Mouse (Mus musculus) megakaryocyte, adult 5-6 weeks (primary cell): ENCODE data around the gene Marcksl1. TPM values are rescaled to one million over a fixed set of nuclear protein-coding genes. Genes with fewer than 3 reads are reported as not detected.

ENCODE experiments used
- ATAC-seq: 2 replicates; pipeline ENCODE4 v1.8.0; 2016; ENCODE audit warnings: mild to moderate bottlenecking, inconsistent platforms; ENCODE audit not compliant: poor library complexity, severe bottlenecking
- total RNA-seq, 2 experiments: library from RNA; stranded (forward) in 1 of 2; stranded (reverse) in 1 of 2; fragments of 153-499, 151-499 nt in 1 of 2; fragments of 221-1000, 200-1000 nt in 1 of 2; gene quantifications; 2 replicates each; pipeline versions ENCODE4 v1.2.3 to v1.2.4; 2015 to 2017

Marcksl1 gene
- 28.5 and 32.6 TPM in 2 replicates for total RNA-seq (2015)
- total RNA-seq (2017), result 25.4 and 29.3 TPM in 2 replicates

DNA sequence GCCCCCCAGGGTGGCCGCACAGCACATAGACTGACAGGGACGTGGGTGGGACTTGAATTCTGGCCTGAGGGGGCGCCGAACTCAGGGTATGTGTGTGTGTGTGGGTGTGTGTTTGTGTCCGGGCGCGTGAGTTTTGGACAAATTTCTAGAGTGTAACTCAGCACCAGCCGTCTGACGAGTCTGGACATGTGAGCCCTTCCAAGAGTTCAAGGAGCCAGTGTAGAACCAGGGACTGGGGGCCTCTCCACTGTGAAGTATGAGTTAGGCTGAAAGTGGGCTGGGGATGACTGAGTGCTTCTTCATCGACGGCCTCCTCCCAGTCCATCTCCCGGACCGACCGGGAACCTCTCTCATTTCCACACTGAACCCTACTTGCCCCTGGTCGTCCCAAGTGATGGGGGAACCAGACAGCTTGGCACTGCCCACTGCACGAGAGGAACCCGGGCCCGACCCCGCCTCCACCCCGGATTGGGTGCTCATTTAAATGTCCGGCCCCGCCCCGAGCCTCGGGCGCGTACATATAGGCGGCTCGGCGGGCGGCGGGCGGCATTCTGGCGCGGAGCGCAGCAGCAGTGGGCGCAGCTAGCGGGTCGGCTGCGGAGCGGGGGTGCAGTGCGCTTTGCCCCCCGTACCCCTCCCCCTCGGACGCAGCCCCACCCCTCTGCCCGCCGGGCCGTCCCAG lies at the start of gene Marcksl1:
Gene Marcksl1, plus strand, starts transcription at position 496 of the 682 bp plus-strand sequence.
- ATAC-seq, result peak; percentile 81

DNA sequence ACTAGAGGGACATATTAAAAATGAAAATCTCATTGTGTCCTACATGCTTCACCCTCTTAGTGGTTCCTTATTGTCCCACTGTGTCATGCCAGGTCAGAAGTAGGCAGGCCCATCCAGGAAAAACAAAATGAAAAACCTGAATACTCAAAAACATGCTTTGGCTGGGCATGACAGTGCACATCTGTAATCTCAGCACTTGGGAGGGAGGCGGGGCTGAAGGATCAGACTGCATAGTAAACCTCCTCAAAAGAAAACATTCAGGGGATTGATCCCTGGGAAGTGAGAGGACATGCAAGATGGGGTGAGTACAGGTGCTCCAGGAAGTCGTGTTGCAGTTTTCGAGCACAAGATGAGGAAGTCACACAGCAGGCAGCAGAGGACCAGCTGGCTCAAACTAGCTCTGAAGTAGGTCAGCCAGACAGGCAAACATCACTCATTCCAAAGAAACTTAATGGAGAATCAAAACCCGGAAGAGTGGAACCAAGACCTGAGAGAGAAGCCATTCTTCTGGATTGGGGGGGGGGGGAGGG lies 49.0 kb upstream of the Marcksl1 start:
- no peak for ATAC-seq

DNA sequence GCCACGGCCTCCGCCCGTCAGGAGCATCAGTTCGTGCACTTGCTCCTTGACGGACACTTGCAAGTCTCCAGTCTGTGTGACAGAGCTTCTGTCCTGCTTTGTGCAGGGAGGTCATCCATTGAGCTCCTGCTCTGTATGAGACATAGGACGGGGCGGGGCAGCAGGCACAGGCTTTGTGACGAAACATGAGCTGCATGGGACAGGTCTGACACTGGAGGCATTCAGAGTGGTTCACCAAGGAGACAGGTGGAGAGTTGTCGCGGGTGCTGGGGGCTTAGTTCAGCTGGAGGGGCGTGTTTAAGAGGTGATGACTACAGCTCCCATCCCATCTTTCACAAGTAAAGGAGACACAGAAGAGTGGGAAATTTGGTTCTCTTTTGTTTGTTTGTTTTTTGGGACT lies 37.3 kb upstream of the Marcksl1 start:
- no peak for ATAC-seq

DNA sequence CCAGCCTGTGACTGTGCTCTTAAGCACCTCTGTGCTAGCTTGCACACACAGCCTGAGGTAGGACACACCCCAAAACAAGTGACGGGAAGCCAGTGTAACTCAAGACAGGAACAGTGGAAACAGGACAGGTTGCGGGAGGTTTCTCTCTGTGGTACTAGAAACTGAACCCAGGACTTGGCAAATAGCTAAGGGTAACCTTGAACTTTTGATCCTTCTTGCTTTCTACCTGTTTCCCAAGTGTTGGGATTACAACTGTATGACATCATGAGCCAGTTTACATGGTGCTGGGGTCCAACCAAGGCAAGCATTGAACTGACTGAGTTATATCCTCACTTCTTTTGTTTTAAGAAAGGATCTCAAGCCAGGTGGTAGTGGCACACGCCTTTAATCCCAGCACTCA lies 33.5 kb upstream of the Marcksl1 start:
- no peak for ATAC-seq

DNA sequence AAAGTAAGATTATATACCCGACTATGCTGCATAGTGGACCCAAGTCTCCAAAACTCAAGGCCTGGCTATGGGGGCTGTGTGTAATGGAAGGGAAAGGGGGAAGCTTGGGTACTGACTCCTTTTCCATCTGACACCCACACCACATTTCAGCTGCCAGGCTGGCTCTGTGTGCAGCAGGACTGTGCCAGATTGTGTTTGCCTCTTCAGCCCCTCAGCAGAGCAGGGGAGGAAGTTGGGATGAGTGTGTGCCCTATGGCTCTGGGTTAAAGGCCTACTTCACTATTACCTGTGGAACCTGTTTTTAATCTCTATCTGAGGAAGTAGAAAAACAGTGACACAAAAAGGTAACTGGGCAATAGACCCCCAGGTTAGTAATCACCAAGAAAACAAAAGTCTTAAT lies 32.3 kb upstream of the Marcksl1 start:
- ATAC-seq, result no peak

DNA sequence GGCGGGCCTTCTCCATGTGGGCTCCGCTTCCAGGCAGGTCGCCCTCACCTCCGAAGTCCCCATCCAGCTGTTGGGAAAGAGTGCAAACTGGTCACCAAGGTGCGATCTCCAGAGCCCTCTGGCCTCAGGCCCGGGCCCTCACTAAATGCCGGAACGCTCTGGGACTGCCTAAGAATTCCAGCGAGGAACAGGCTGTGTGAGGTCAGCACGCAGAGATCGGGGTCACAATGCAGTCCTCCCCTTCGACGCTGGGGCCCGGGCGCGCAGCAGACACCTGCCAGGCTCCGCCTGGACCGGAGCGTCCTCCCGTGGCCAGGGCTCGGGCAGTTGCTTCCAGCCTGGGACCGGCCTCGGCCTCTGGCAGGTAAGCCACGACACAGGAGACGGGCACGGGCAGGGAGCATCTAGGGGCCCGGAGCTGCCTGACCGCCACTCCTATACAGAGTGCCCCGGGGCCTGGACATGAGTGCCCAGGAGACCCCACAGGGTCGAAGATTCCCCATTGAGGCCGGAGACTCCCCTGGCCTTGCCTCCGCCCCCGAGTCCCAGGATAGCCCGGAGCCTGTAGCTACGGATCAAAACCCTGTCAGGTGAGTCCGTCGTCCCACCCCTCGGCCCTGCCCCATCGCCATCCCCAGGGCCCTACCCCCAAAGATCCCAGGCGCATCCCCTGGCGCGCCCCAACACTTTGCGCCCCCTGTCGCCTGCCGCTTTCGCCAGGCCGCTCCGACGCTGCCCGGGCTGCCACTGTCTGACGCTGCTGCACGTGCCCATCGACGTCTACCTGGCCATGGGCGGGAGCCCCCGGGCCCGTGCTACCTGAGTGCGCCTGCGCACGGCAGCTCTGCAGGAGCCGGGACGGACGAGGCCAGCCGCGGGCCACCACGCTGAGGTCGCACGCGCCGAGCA lies 22.2 kb upstream of the Marcksl1 start, which contains the start of the genes Tssk3 and Fam229a:
Gene Tssk3, minus strand, starts transcription at position 51 of the 909 bp plus-strand sequence.
Gene Fam229a, plus strand, starts transcription at position 219 of the 909 bp plus-strand sequence.
- ATAC-seq, result no peak

DNA sequence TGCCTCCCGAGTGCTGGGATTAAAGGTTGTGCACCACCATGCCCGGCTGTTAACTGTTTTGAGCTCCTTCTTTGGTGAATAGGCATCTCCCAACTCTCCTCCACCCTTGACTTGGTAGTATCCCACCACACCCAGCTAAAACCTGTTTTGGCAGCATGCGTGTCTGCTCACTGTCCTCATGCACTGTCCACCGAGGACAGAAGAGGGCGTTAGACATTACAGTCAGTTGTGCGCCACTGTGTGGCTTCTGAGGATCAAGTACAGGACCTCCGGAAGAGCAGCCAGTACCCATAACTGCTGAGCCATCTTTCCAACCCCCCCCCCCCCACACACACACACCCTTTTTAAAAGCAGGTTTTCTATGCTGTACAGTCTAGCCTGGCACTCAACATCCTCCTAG lies 18.7 kb upstream of the Marcksl1 start:
- no peak for ATAC-seq

DNA sequence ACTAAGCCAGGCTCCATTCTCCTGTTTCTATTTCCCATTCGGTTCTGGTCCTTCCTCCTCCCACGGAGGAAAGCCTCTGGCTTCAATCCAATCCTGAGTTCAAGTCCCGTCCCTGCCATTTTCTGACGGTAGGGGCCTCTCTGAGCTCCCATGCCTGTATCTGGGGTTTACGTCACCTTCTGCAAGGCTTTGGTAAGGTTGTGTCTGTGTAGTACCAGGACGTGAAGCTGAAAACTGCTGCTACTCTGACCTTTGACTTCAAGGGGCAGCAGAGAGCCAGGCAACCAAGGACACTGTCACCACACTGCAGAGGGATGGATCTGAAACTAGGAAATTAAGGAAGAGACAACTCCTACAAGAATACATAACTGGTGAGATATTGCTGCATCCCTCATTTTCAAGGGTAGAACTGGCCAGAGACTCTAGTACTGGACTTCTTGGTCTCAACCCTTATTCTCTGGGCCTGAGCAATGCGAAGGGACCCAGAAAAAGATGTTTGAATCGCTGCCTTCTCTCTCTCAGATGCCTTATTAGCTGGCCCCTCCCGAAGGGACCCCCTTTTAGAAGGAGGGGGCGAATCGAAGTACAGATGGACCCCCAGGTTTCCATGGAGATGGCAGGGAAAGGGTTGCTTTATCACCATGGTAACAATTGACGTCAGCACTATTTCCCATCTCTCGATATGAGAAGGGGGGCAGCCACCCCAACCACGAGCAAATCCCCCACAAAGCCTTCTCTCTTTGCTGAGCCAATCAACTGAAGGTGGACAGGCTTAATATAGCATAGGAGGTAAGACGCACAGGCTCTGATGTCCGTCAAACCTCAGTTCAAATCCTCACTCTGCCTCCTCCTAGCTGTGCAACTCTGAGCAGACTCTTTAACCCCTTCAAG lies 17.5 kb upstream of the Marcksl1 start:
- peak; percentile 53 for ATAC-seq

DNA sequence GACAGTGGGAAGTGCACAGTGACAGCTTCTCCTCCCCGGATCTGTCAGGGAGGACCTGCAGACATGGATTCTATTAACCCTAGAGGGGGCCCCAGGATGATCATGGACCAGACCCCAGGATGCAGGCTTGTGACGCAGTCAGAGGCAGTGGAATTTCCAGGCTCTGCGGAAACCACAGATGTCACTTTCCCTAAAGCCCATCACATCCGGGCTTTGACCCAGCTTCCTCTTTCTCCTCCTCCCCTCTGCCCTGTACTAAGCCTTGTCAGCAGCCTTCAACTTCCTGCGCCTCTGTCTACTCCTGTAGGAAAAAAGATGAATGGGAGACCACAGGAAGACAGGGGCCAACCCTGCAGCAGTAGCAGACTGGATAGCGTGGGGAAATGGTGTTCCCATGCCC lies 16.8 kb upstream of the Marcksl1 start:
- peak; percentile 61 for ATAC-seq

DNA sequence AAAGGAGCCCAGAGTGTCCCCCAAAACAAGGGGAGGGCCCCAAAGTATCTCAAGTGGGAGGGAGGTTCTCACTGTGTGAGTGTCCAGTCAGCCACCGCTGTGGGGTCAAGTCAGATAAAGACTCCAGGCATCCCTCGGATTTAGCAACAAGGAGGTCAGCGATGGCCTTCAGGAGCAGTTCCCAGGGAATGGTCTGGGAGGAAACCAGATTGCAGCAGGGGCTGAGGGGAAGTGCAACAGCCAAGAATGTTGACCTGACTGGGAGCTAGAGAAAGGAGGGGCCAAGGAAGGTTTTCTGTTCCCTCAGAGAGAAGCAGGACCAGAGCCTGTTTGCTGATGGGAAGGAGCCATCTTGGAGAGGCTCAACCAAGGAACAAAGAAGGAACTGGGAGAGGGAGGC lies 14.4 kb upstream of the Marcksl1 start:
- ATAC-seq, result no peak

DNA sequence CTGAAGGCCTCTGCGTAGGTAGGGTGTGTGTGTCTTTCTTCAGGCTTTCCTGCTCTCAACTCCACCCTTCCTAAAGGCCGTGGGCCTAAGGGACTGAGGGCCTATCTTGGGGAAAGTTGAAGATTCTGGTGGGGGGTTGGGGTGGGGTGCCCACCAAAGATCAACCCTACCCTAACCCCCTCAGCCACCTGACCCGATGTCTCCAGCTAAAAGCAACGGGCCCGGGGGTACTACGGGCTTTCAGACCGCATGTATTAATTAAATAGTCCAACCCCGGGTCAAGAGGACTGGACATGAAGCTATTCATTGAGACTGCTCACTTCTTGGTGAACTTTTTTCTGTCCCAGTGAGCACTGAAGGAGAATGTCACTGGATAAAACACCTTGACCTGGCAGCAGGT lies 13.4 kb upstream of the Marcksl1 start:
- ATAC-seq, result no peak

DNA sequence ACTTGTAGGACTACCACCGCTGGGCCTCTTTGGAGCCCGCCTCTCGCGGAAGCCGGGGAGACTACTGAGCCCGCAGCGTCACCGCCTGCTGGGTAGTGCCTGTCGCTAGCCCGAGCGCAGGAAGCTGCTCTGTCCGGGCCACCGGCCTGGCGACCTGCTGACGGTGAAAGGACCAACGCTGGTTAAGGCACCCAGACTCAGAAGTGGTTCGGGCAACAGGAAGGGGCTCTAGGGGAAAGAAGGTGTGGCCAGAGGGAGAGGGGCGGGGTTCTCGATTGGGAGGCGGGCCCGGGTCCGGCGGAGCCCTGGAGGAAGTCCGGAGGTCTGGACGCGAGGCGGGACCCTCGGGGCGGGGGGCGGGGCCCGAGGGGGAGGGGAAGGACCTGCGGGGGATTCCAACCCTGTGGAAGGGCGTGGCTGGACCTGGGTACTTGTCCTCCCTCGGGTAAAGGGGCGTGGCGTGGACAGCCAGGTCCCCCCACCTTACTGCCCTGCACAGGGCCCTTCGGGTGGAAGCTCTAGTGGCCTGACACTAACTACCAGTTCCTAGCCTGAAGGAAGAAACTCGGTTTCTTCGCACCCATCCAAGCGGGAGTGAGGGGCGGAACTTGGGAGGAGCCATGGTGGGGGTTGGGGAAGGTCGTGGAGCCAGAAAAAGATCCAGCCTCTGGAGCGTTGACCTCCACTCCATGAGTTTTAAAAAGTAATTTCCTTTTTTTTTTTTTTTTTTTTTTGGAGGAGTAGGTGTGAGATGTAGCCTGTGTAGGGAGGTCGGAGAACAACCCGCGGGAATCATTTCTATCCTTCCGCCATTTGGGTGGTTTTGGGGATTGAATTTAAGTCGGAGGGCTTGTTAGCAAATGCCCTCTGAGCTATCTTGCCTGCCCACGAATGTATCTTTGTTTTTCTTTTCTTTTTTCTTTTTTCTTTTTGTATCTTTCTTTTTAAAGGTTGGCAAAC lies 12.5 kb upstream of the Marcksl1 start:
- peak; percentile 72 for ATAC-seq

DNA sequence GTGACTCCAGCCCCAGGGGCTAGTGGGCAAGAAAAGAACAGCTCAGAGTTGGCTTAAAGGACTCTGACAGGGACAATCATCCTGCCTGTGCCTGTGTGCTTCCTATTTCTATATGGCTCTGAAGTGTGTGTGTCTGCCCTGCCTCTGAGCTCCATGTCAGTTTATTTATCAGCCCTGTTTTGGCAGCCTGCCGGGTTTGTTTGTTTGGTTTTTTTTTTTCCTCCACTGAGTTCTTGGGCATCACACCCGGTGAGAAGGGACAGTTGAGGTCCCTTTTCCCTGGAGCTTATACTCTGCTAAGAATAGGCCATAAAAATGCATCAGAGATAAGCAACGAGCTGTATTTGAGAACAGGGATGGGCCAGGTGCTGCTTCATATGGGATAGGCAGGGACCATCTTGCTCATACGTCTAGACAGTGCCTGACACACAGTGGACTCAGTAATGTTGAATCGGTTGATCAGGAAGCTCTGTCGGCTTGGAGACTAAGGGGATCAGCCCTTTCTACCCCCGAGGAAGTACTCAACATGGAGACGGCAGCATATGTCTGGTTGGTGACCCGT lies 11.0 kb upstream of the Marcksl1 start:
- no peak for ATAC-seq

DNA sequence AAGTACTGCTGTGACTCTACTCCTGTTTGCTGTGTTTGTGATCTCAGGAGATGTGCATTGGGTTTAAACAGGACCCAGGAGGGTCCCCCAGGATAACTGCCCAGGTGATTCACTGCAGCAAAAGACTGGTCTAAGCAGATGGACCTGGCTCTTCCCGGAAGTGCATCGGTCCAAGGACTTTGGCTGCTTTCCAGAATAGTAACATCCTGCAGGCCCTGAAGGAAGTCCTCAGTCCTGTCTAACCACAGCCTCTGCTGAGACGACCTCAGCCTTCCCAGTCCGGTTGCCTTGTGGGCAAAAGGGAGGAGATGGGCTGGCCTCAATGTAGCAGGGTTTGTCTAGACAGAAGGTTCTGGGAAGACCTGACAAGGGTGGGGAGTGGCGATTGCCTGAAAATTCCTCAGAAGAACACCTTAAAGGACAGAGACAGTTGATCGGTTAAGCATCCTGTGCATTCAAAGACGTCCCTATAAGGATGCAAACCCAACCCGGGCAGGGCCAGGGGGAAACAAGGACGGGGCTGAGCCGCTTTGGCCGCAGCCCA lies 10.4 kb upstream of the Marcksl1 start:
- ATAC-seq, result no peak

DNA sequence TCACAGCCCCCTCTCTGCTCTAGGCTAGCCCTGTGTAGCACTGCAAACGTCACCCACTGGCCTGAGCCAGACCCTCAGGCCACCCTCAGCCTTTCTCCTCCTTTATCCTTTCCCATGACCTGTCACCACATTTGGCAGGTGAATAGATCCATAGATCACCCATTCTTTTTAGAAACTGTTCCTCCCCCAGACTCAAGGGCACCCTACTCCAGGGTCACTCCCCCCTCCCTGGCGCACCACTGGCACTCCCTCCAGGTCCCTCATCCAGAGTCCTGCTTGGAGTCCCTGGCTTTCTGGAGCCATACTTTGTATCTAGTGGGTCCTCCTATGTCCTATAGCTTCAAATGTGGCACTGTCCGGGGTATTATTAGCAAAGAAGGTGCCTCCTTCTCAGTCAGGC lies 7.9 kb upstream of the Marcksl1 start:
- no peak for ATAC-seq

DNA sequence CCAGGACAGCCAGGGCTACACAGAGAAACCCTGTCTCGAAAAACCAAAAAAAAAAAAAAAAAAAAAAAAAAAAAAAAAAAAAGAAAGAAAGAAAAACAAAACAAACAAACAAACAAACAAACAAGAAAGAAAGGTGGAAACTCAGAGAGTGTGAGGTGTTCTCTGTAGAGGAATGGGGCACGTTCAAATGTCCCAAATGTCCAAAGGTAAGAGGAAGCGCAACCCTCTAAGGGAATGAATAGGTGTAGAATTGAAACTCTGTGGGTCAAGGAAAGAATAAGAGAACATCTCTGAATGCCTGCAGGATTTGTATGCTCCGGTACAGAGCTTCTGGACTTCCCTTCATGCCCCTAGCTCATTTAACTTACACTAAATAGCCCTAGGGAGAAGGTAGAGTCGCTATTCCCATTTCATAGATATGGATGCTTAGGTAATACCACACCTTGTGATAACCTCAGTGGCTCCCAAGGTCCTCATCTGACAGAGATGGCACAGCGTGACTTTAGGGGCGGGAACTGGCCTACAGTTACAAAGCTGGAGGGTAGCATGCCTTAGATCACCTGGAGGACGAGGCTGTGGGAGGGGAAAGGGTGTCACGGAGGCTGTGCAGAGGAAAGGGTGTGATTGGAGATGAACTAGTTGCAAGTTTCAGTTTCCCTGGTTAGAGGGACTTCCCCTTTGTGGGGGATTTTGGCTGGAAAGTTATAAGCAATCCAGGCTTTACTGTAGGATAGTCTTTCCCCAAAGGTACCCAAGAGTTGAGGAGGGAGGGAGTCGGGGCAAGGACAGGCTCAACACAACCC lies 5.7 kb upstream of the Marcksl1 start:
- ATAC-seq, result peak; percentile 47

DNA sequence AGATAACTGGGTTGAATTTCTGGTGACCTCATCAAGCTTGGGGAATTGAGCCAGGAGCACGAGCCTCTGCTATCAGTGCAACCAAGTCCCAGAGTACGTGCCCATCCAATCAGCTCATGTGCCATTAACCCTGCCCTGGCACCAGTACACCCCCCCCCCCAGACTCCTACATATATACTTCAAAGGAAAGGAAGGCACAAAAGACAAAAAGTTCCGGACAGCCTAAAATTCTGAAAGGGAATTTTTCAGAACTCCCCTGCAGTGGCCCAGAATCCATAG lies 5.2 kb upstream of the Marcksl1 start:
- no peak for ATAC-seq

DNA sequence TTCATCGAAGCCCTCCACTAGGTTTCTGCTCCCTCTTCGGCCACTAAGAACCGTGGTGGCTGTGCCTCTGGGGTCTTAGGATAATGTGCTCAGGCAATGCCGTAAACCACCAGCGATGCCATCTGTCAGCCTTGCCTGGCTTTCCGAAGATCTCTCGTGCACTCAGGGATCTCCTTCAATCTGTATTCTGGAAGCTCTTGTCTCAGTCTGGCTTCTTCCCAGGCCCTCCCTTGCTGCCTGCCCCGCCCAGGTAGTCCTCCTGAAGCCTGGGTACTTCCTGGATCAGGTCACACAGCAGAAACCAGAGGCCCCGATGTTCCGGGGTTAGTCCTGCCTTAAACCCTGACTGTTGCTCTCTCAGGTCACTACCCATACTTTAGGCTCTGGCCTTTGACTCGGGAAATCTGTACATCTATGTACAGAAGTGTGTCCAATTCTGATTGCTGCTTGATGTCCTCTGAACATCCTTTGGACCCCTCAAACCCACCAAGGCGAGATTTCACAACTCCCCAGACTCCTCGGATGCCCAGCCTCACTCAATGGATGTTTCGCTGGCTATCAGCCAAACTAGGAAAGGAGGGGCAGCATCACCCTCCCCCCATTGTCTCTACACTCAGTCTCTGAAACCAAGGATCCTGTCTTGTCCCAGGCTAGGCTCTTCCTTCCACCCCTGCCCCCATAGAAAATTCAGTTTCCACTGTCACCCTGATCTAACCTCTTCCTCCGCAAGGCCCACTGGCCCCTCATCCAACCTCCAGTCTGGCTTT lies 4.4 kb upstream of the Marcksl1 start:
- no peak for ATAC-seq
